Mouse (Mus musculus): ENCODE data around the gene Rack1. TPM values are rescaled to one million over a fixed set of nuclear protein-coding genes. Genes with fewer than 3 reads are reported as not detected.
"Not testable (repeated sequence)": the region's sequence is repeated elsewhere in the genome, so short reads cannot be mapped to it uniquely, and the experiment has no call there.

Rack1 gene
- total and polyA plus RNA-seq, 2 experiments from 2014 or later: 368 to 1,021 TPM

DNA sequence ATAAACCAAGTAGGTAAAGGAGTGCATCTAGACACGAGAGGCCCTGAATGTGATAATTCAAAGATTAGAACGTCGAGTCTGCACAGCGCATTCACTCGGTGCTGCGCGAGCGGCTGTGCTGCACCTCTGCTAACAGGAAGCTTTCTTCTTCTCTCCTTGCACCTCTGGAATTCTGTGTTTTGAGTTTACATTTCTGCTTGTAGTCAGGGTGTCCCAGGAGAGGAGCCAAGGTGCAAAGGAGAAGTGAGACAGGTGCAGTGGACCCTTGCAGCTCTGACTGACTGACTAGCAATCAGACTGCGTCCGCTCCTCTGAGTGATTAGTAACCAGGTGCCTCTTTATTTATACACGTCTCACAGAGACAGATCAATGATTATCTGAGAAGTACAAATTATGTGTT is 43.1 kb downstream of the Rack1 start:
- no peak overlapping the region for H3K9ac ChIP-seq
- no peaks in the 10 kb centered on the region for H3K27me3 ChIP-seq (ENCODE audit: insufficient read depth, low read length)
- H3K4me3 ChIP-seq (ENCODE audit: low read depth, low read length): no peak overlapping the region
- TF ChIP-seq CTCF (IDR thresholded peaks at IDR 0.05; ENCODE audit: low read depth): no peak
- H3K4me2 ChIP-seq (ENCODE audit: low read depth): no peak overlapping the region
- no peaks in the 10 kb centered on the region for H3K36me3 ChIP-seq (ENCODE audit: insufficient read depth)
- H3K27ac ChIP-seq (ENCODE audit: low read depth, low read length): no peak overlapping the region
- WGBS: 85% methylated on average over 11 of the region's 11 CpGs
- H3K9me3 ChIP-seq (ENCODE audit: low read length): no peaks in the 10 kb centered on the region
- H3K4me1 ChIP-seq (ENCODE audit: insufficient read depth): peaks cover 6% of the 10 kb centered on the region
- DNase-seq: no peak
- ATAC-seq: no peak

DNA sequence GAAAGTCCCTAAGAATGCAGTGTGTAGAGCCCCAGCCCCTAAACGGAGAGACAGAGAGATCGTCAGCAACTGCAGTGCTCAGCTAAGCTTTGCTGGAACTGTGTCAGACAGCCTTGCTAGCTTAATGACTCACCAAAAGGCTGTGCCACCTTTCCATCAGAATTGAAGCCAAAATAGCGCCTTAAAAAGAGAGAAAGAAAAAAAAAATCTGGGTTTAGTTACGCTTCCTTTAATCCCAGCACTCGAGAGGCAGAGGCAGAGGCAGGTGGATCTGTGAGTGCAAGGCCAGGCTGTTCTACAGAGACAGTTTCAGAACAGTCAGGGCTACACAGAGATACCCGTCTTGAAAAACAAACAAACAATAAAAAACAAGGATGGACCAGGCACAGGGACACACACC is 44.2 kb downstream of the Rack1 start:
- no peaks in the 10 kb centered on the region for H3K36me3 ChIP-seq (ENCODE audit: insufficient read depth)
- no peak for ATAC-seq
- DNase-seq: no peak
- WGBS: 49% methylated on average over 6 of the region's 6 CpGs
- no peak for TF ChIP-seq CTCF (IDR thresholded peaks at IDR 0.05; ENCODE audit: low read depth)
- no peaks in the 10 kb centered on the region for H3K9me3 ChIP-seq (ENCODE audit: low read length)
- H3K4me1 ChIP-seq (ENCODE audit: insufficient read depth): no peaks in the 10 kb centered on the region
- no peaks in the 10 kb centered on the region; the same call in 1 of the 2 replicates for H3K27me3 ChIP-seq (ENCODE audit: insufficient read depth, low read length)
- H3K9ac ChIP-seq: no peak overlapping the region
- no peak overlapping the region for H3K27ac ChIP-seq (ENCODE audit: low read depth, low read length)
- no peak overlapping the region for H3K4me2 ChIP-seq (ENCODE audit: low read depth)
- H3K4me3 ChIP-seq (ENCODE audit: low read depth, low read length): no peak overlapping the region

DNA sequence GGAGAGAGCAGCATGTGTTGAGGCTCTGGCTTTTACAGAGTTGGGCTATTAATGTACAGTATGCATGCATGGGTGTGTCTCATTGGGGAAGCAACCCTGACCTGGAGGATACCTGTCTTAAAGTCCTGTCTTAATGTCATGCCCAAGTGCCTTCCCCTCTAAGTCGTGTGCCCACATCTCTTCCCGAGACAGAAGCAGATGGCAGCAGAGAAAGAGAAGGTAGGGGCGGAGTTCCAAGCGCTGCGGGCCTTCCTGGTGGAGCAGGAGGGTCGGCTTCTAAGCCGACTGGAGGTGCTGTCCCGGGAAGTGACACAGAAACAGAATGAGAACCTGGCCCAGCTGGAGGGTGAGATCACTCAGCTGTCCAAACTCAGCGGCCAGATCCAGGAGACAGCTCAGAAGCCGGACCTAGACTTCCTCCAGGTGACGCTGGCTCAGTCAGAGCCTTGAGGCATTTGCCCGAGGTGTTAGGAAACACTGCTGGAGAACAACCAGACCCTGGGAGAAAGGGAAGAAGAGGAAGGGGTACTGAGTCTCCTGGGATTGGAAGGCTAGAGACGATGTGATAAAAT is 45.2 kb downstream of the Rack1 start:
- 41% methylated on average over 13 of the region's 13 CpGs for WGBS
- no peak for TF ChIP-seq CTCF (IDR thresholded peaks at IDR 0.05; ENCODE audit: low read depth)
- ATAC-seq: no peak

DNA sequence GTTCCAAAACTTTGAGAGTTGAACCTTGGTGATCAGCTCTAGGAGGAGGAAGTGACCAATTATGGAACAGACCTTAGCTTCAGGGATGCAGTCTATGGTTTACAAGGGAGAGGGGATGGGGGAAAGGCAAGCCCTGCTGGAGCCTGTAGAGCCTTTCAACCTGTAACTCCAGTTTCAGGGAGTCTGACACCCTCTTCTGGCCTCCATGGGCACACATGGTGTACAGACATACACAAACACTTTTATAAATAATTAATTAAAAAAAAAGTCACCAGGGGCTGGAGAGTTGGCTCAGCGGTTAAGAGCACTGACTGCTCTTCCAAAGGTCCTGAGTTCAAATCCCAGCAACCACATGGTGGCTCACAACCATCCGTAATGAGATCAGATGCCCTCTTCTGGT is 46.2 kb downstream of the Rack1 start:
- H3K9ac ChIP-seq; H3K36me3 ChIP-seq (ENCODE audit: insufficient read depth); DNase-seq; H3K4me1 ChIP-seq (ENCODE audit: insufficient read depth); H3K9me3 ChIP-seq (ENCODE audit: low read length); H3K4me3 ChIP-seq (ENCODE audit: low read depth, low read length); ATAC-seq; H3K27me3 ChIP-seq (ENCODE audit: insufficient read depth, low read length); H3K27ac ChIP-seq (ENCODE audit: low read depth, low read length); H3K4me2 ChIP-seq (ENCODE audit: low read depth): not testable (repeated sequence)
- whole genome bisulfite sequencing: 76% methylated on average over 2 of the region's 2 CpGs

More for the DNA sequence above, 45.2 kb downstream of the Rack1 start:
- no peak overlapping the region for H3K4me2 ChIP-seq (ENCODE audit: low read depth)
- no peak overlapping the region for H3K27ac ChIP-seq (ENCODE audit: low read depth, low read length)
- no peaks in the 10 kb centered on the region for H3K36me3 ChIP-seq (ENCODE audit: insufficient read depth)
- no peaks in the 10 kb centered on the region for H3K4me1 ChIP-seq (ENCODE audit: insufficient read depth)
- H3K4me3 ChIP-seq (ENCODE audit: low read depth, low read length): no peak overlapping the region
- H3K9ac ChIP-seq: no peak overlapping the region
- no peaks in the 10 kb centered on the region; the same call in 1 of the 2 replicates for H3K27me3 ChIP-seq (ENCODE audit: insufficient read depth, low read length)
- DNase-seq: no peak
- no peaks in the 10 kb centered on the region for H3K9me3 ChIP-seq (ENCODE audit: low read length)

DNA sequence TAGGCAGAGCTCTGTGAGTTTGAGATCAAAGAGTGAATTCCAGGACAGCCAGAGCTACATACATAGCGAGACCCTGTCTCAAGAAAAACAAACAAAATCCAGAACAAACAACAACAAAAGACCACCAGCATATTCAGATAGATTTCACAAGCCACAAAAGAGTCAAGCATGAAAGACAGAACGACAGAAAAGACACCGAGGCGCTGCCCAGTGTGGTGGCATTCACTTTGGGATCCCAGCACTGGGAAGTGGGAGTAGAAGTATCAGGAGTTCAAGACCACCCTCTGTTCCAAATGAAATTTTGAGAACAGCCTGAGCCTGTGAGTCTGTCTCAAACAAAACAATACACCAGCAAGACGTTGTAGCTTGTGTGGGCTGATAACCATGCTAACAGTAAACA is 46.7 kb downstream of the Rack1 start:
- Histone ChIP-seq H3K9ac (no peak overlapping the region), H3K4me1 (ENCODE audit: insufficient read depth) (no peaks in the 10 kb centered on the region), H3K4me3 (ENCODE audit: low read depth, low read length) (no peak overlapping the region), H3K27ac (ENCODE audit: low read depth, low read length) (no peak overlapping the region), H3K36me3 (ENCODE audit: insufficient read depth) (no peaks in the 10 kb centered on the region), H3K9me3 (ENCODE audit: low read length) (no peaks in the 10 kb centered on the region), H3K27me3 (ENCODE audit: insufficient read depth, low read length) (no peaks in the 10 kb centered on the region; the same call in 1 of the 2 replicates), H3K4me2 (ENCODE audit: low read depth) (no peak overlapping the region)
- ATAC-seq (no peak), DNase-seq (no peak)
- WGBS: 67% methylated on average over 5 of the region's 5 CpGs
- no peak for TF ChIP-seq CTCF (IDR thresholded peaks at IDR 0.05; ENCODE audit: low read depth)

DNA sequence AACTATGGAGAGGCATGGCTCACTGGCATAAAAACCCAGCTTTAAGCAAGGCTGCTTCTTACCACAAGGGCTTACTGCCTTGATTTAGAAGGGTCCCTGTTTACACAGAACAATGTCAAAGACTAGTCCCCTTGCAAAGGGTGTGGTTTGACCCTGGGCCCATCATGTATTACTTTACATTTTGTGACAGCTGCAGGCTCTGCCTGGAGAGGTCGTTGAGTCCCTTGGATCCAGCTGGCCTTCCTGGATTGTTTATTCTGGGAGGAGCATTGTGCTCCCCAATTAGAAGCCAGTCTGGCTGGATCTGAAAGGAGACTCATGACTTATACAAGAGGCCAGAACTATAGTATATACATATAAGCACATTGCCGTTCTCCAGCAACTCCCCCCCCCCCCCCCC is 50.1 kb downstream of the Rack1 start:
- peaks cover 4% of the 10 kb centered on the region; the same call in 1 of the 2 replicates for H3K4me1 ChIP-seq (ENCODE audit: insufficient read depth)
- H3K4me3 ChIP-seq (ENCODE audit: low read depth, low read length): no peak overlapping the region
- no peaks in the 10 kb centered on the region for H3K36me3 ChIP-seq (ENCODE audit: insufficient read depth)
- no peak for DNase-seq
- H3K27ac ChIP-seq (ENCODE audit: low read depth, low read length): no peak overlapping the region
- TF ChIP-seq CTCF (IDR thresholded peaks at IDR 0.05; ENCODE audit: low read depth): no peak
- no peak overlapping the region for H3K9ac ChIP-seq
- WGBS: 44% methylated on average over 2 of the region's 2 CpGs
- no peaks in the 10 kb centered on the region; the same call in 1 of the 2 replicates for H3K27me3 ChIP-seq (ENCODE audit: insufficient read depth, low read length)
- no peak overlapping the region for H3K4me2 ChIP-seq (ENCODE audit: low read depth)
- H3K9me3 ChIP-seq (ENCODE audit: low read length): no peaks in the 10 kb centered on the region
- no peak for ATAC-seq

DNA sequence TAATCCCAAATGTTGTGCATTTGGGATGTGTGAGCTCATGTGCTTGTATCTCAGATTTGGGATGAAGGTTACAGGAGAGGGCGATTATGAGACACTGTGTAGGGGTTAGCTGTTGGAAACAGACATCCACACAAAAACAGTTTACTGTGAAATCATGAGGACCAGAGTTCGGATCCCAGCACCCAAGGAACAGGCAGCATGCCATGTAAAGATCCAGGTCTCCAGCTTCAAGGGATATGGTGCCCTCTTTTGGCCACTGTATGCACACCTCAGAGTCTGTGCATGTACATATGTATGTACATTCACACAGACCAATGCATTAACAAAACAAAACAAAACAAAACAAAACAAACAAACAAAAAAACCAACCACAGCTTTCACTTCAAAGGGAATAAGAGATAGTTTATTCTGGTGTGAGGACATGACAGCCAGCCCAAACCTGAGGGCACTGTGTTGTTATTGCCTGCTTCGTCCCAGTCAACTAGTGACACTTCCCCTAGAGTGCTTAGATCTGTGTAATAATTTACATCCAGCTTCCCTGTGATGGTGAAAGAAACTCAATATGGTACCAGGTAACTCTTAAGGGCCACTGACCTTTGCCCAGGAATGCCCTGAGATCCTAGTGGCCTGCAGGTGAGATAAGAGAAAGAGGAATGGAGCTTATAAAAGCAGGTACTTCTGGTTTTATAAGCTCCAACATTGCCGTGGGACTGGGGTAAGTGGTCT is 51.3 kb downstream of the Rack1 start:
- Histone ChIP-seq H3K4me1 (ENCODE audit: insufficient read depth) (peaks cover 4% of the 10 kb centered on the region; the same call in 1 of the 2 replicates), H3K4me2 (ENCODE audit: low read depth) (no peak overlapping the region), H3K36me3 (ENCODE audit: insufficient read depth) (no peaks in the 10 kb centered on the region), H3K27ac (ENCODE audit: low read depth, low read length) (no peak overlapping the region), H3K4me3 (ENCODE audit: low read depth, low read length) (no peak overlapping the region), H3K9ac (no peak overlapping the region), H3K27me3 (ENCODE audit: insufficient read depth, low read length) (no peaks in the 10 kb centered on the region; the same call in 1 of the 2 replicates), H3K9me3 (ENCODE audit: low read length) (no peaks in the 10 kb centered on the region)
- WGBS: 82% methylated on average over 4 of the region's 4 CpGs
- DNase-seq: no peak
- peak; percentile 14; the same call in 1 of the 2 replicates for TF ChIP-seq CTCF (IDR thresholded peaks at IDR 0.05; ENCODE audit: low read depth)
- no peak for ATAC-seq

All from forebrain, postnatal 0 days (tissue).